Mouse (Mus musculus) MEL (cell line): Measurements from ENCODE around the gene Nap1l1. TPM values are rescaled to one million over a fixed set of nuclear protein-coding genes. Genes with fewer than 3 reads are reported as not detected.
A peak's percentile ranks its signal among the peaks of the same experiment; 100 is the strongest.

Experiments used
- DNase-seq: peaks from one replicate; pipeline ENCODE4 v3.0.0; 2011; ENCODE audit warnings: low read depth, low spot score
- H3K27ac ChIP-seq: 2 replicates; pipeline ENCODE4 v1.5.1; 2012; ENCODE audit warnings: low read depth, mild to moderate bottlenecking, control low read depth, low read length, moderate library complexity; ENCODE audit not compliant: control insufficient read depth
- H3K27me3 ChIP-seq, 2 experiments: fragments of 150-350 bp in 1 of 2; sonication (generic) in 1 of 2; 2 replicates each; pipeline ENCODE4 v1.6.1; 2012; ENCODE audit warnings: low read length in 2 of 2, mild to moderate bottlenecking in 2 of 2, improper control_type of control experiment in 1 of 2, moderate library complexity in 1 of 2; ENCODE audit not compliant: insufficient read depth in 2 of 2, control insufficient read depth in 1 of 2
- H3K36me3 ChIP-seq, 2 experiments: 2 replicates each; pipeline ENCODE4 v1.6.1; 2012 to 2014; ENCODE audit warnings: low read length in 2 of 2, improper control_type of control experiment in 1 of 2, inconsistent platforms in 1 of 2, mild to moderate bottlenecking in 1 of 2; ENCODE audit not compliant: insufficient read depth in 2 of 2, control insufficient read depth in 1 of 2
- H3K4me1 ChIP-seq, 2 experiments: fragments of 150-350 bp in 1 of 2; sonication (generic) in 1 of 2; 2 replicates each; pipeline ENCODE4 v1.6.1; 2012; ENCODE audit warnings: low read length in 2 of 2, improper control_type of control experiment in 1 of 2, mild to moderate bottlenecking in 1 of 2; ENCODE audit not compliant: insufficient read depth in 2 of 2, control insufficient read depth in 1 of 2
- H3K4me3 ChIP-seq, 2 experiments: fragments of 150-350 bp in 1 of 2; sonication (generic) in 1 of 2; 2 replicates each; pipeline ENCODE4 v1.5.1; 2012; ENCODE audit warnings: low read depth in 2 of 2, low read length in 2 of 2, mild to moderate bottlenecking in 2 of 2, moderate library complexity in 2 of 2, control low read depth in 1 of 2, improper control_type of control experiment in 1 of 2; ENCODE audit not compliant: control insufficient read depth in 1 of 2, insufficient read depth in 1 of 2
- H3K79me2 ChIP-seq: 2 replicates; pipeline ENCODE4 v1.6.1; 2012; ENCODE audit warnings: mild to moderate bottlenecking, low read length, moderate library complexity; ENCODE audit not compliant: control insufficient read depth, poor library complexity, insufficient read depth
- H3K9ac ChIP-seq: 2 replicates; pipeline ENCODE4 v1.6.1; 2012; ENCODE audit warnings: low read depth, mild to moderate bottlenecking, control low read depth, low read length, moderate library complexity; ENCODE audit not compliant: control insufficient read depth, poor library complexity, severe bottlenecking
- H3K9me3 ChIP-seq: fragments of 150-350 bp; sonication (generic); replicated peaks from 2 replicates; pipeline ENCODE4 v1.6.1; 2012; ENCODE audit warnings: mild to moderate bottlenecking, low read length, improper control_type of control experiment, moderate library complexity; ENCODE audit not compliant: insufficient read depth
- CHD1 ChIP-seq: IDR thresholded peaks from 2 replicates; pipeline ENCODE4 v1.6.1; 2012; ENCODE audit warnings: low read depth, mild to moderate bottlenecking, inconsistent platforms, low read length, improper control_type of control experiment
- CHD2 ChIP-seq: IDR thresholded peaks from 2 replicates; pipeline ENCODE4 v1.6.1; 2011; ENCODE audit warnings: low read length, improper control_type of control experiment
- CTCF ChIP-seq, 3 experiments: IDR thresholded peaks in 2 of 3; conservative IDR thresholded peaks in 1 of 3; 2 replicates each; pipeline ENCODE4 v1.5.1; 2011 to 2012; ENCODE audit warnings: low read length in 3 of 3, low read depth in 2 of 3, mild to moderate bottlenecking in 2 of 3, improper control_type of control experiment in 1 of 3, inconsistent platforms in 1 of 3, mixed read lengths in 1 of 3, moderate library complexity in 1 of 3; ENCODE audit not compliant: control insufficient read depth in 1 of 3, insufficient read depth in 1 of 3, poor library complexity in 1 of 3, severe bottlenecking in 1 of 3
- GABPA ChIP-seq: IDR thresholded peaks from 2 replicates; pipeline ENCODE4 v1.6.1; 2012; ENCODE audit warnings: low read depth, mild to moderate bottlenecking, inconsistent platforms, low read length, improper control_type of control experiment, moderate library complexity
- GATA1 ChIP-seq: IDR thresholded peaks from 2 replicates; pipeline ENCODE4 v1.6.1; 2011; ENCODE audit warnings: low read depth, low read length, improper control_type of control experiment
- MAX ChIP-seq: IDR thresholded peaks from 2 replicates; pipeline ENCODE4 v1.6.1; 2011; ENCODE audit warnings: low read length, improper control_type of control experiment
- MEF2A ChIP-seq: IDR thresholded peaks from 2 replicates; pipeline ENCODE4 v1.6.1; 2014; ENCODE audit warnings: low read depth, mild to moderate bottlenecking, inconsistent platforms, low read length, improper control_type of control experiment; ENCODE audit not compliant: poor library complexity, insufficient replicate concordance, severe bottlenecking; ENCODE audit errors: extremely low read depth
- MYB ChIP-seq: IDR thresholded peaks from 2 replicates; pipeline ENCODE4 v1.6.1; 2011; ENCODE audit warnings: mild to moderate bottlenecking, low read depth, low read length, improper control_type of control experiment
- MYC ChIP-seq: IDR thresholded peaks from 2 replicates; pipeline ENCODE4 v1.6.1; 2011; ENCODE audit warnings: low read depth, mild to moderate bottlenecking, low read length, improper control_type of control experiment, moderate library complexity
- NELFE ChIP-seq: IDR thresholded peaks from 2 replicates; pipeline ENCODE4 v1.6.1; 2011; ENCODE audit warnings: low read depth, low read length, improper control_type of control experiment
- RAD21 ChIP-seq: IDR thresholded peaks from 2 replicates; pipeline ENCODE4 v1.6.1; 2011; ENCODE audit warnings: mild to moderate bottlenecking, low read depth, low read length, improper control_type of control experiment
- TBP ChIP-seq: IDR thresholded peaks from 2 replicates; pipeline ENCODE4 v1.8.0; 2011; ENCODE audit warnings: low read depth, low read length, improper control_type of control experiment
- TCF12 ChIP-seq: IDR thresholded peaks from 2 replicates; pipeline ENCODE4 v1.6.1; 2014; ENCODE audit warnings: low read depth, mild to moderate bottlenecking, inconsistent platforms, low read length, improper control_type of control experiment, moderate library complexity
- UBTF ChIP-seq: IDR thresholded peaks from 2 replicates; pipeline ENCODE4 v1.6.1; 2012; ENCODE audit warnings: low read depth, mild to moderate bottlenecking, inconsistent platforms, low read length, improper control_type of control experiment, moderate library complexity, borderline replicate concordance; ENCODE audit not compliant: insufficient read depth
- ZKSCAN1 ChIP-seq: IDR thresholded peaks from 2 replicates; pipeline ENCODE4 v1.6.1; 2012; ENCODE audit warnings: low read depth, mild to moderate bottlenecking, inconsistent platforms, low read length, improper control_type of control experiment, moderate library complexity
- polyA plus RNA-seq, 2 experiments: library from polyadenylated mRNA; stranded (reverse) in 1 of 2; unstranded in 1 of 2; fragments of >175 nt in 1 of 2; fragments of >200 nt in 1 of 2; gene quantifications; 2 replicates each; pipeline versions ENCODE4 v1.2.1 to v1.2.4; 2012; ENCODE audit warnings: low replicate concordance in 2 of 2, low read depth in 1 of 2; ENCODE audit not compliant: insufficient read length in 2 of 2, insufficient read depth in 1 of 2, missing spikeins in 1 of 2
- total RNA-seq: library from RNA; depleted of rRNA; stranded (reverse); fragments of 300-350 nt; gene quantifications from 2 replicates; pipeline ENCODE4 v1.2.3, GENCODE M21; 2012

Nap1l1 gene
- total and polyA plus RNA-seq, 3 experiments, result 183 to 591 (median 296) TPM

DNA sequence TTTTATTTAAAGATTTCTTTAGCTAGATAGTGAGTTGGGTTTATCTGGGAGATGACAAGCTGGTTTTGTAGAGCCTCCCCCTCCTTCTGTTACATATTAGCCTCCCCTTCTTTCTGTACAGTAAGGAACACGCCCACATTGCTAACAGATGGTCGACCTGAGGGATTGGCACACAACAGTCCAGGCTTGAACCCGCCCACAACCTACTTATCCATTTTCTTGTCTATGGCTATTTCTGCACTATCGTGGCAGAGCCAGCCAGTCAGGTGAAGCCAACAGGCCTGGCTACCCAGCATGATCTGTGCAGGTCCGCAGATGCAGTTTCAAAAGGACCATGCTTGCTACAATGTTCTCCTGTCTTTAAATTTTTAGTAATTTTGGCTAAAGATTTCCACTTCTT is 54.0 kb downstream of the Nap1l1 start:
- peaks cover 11 to 18% of the 10 kb centered on the region in 2 experiments for H3K4me1 ChIP-seq
- H3K4me3 ChIP-seq, result no peak overlapping the region
- no peak overlapping the region for H3K9ac ChIP-seq
- peaks cover 0 to 18% of the 10 kb centered on the region in 2 experiments; a peak in 2 of 4 replicates for H3K36me3 ChIP-seq
- peaks cover 1 to 3% of the 10 kb centered on the region in 2 experiments; a peak in 2 of 4 replicates for H3K27me3 ChIP-seq
- H3K9me3 ChIP-seq, result no peaks in the 10 kb centered on the region
- DNase-seq, result peak; percentile 19
- H3K27ac ChIP-seq, result no peak overlapping the region
- no peaks in the 10 kb centered on the region for H3K79me2 ChIP-seq
- TF ChIP-seq UBTF, result no peak

DNA sequence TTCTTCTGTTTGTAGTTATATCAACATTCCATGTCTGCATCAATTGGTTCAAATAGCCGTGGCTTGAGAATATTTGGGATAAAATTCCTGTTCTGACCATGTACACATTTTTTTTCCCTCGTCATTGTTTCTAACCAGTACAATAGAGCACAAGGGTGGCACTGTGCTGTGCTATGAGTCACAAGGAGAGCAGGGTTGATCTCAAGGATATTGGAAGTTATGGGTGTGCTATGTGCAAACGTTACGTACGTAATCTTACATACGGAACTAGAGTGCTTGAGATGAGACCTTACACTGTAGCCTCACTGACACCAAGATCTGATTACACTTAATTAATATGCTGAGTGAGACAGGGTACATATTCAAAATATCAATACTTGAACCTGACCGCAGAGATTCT is 54.6 kb downstream of the Nap1l1 start:
- Histone ChIP-seq H3K27me3 (peaks cover under 1 to 1% of the 10 kb centered on the region in 2 experiments; a peak in 2 of 4 replicates), H3K4me1 (peaks cover 11 to 18% of the 10 kb centered on the region in 2 experiments), H3K27ac (no peak overlapping the region), H3K9me3 (no peaks in the 10 kb centered on the region), H3K36me3 (peaks cover 0 to 18% of the 10 kb centered on the region in 2 experiments; a peak in 2 of 4 replicates), H3K4me3 (no peak overlapping the region), H3K79me2 (no peaks in the 10 kb centered on the region), H3K9ac (no peak overlapping the region)
- no peak for DNase-seq
- TF ChIP-seq GATA1, result no peak
- TF ChIP-seq CHD2, result no peak
- no peak for TF ChIP-seq ZKSCAN1
- TF ChIP-seq CHD1, result no peak
- TF ChIP-seq GABPA, result no peak
- TF ChIP-seq CTCF (IDR thresholded peaks at IDR 0.05 in 2 of 3, conservative IDR thresholded peaks at IDR 0.05 in 1 of 3; ENCODE audit: control insufficient read depth in 1 of 3, insufficient read depth in 1 of 3, low read depth in 2 of 3, low read length in 3 of 3, poor library complexity in 1 of 3, severe bottlenecking in 1 of 3), result no peak
- TF ChIP-seq TBP, result no peak
- TF ChIP-seq MYB, result no peak

DNA sequence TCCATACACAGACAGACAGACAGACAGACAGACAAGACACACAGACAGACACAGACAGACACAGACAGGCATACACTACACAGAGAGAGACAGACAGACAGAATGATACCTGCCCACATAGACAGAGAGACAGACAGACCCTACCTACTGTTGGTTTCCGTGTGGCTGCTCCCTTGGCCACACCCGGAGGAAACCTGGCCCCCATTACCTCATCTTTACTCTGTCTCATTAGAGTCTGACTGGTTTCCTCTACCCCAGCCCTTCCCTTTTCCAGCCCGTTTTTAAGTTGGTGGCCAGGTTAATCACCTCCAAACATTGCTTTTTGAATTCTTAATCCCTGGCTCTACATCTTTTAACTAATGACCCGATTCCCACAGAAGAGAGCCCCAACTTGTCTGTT is 55.3 kb downstream of the Nap1l1 start:
- Histone ChIP-seq H3K27ac (no peak overlapping the region), H3K27me3 (peaks cover 0 to under 1% of the 10 kb centered on the region in 2 experiments; a peak in 2 of 4 replicates), H3K36me3 (peaks cover 0 to 18% of the 10 kb centered on the region in 2 experiments; a peak in 2 of 4 replicates), H3K9ac (no peak overlapping the region), H3K79me2 (no peaks in the 10 kb centered on the region), H3K9me3 (no peaks in the 10 kb centered on the region), H3K4me1 (peaks cover 11 to 18% of the 10 kb centered on the region in 2 experiments), H3K4me3 (no peak overlapping the region)
- TF ChIP-seq GABPA, result no peak
- TF ChIP-seq TCF12, result no peak
- no peak for TF ChIP-seq GATA1
- TF ChIP-seq MAX, result no peak
- no peak for TF ChIP-seq RAD21
- TF ChIP-seq NELFE, result no peak
- TF ChIP-seq MEF2A, result no peak
- no peak for TF ChIP-seq MYC
- no peak for DNase-seq
